Mouse (Mus musculus) lung, adult 2 months (tissue): ENCODE data around the gene 1110002E22Rik.

ENCODE experiments used
- CTCF ChIP-seq: fragments of 200-500 bp; IDR thresholded peaks from 2 replicates; pipeline ENCODE4 v1.5.1; 2011; ENCODE audit warnings: mild to moderate bottlenecking, low read length, control low read depth; ENCODE audit not compliant: insufficient read depth
- POLR2A ChIP-seq: fragments of 200-500 bp; IDR thresholded peaks from 2 replicates; pipeline ENCODE4 v1.6.1; 2011; ENCODE audit warnings: low read depth, mild to moderate bottlenecking, control low read depth, low read length, borderline replicate concordance; ENCODE audit errors: extremely low read depth

- no peak for TF ChIP-seq CTCF
- TF ChIP-seq POLR2A: no peak
These were observed 46.3 kb downstream of the 1110002E22Rik start for GRCm38 (mm10) chr3:138110910-138111782.
